Mouse (Mus musculus) intestine, embryonic 15.5 days (tissue): ENCODE data around the gene Ptprr. TPM values are rescaled to one million over a fixed set of nuclear protein-coding genes. Genes with fewer than 3 reads are reported as not detected.

Experiments used
- ATAC-seq: fragments of 200-750 bp; cut with Nextera tagmentation; 2 replicates; pipeline ENCODE4 v1.8.0; 2017; ENCODE audit warnings: moderate TSS enrichment, moderate library complexity
- H3K27ac ChIP-seq: fragments of 300-500 bp; sonication (generic); 2 replicates; pipeline ENCODE4 v1.5.1; 2015; ENCODE audit warnings: mild to moderate bottlenecking, inconsistent platforms
- H3K27me3 ChIP-seq: fragments of 300-500 bp; sonication (generic); replicated peaks from 2 replicates; pipeline ENCODE4 v1.6.1; 2015; ENCODE audit warnings: inconsistent platforms
- H3K36me3 ChIP-seq: fragments of 300-500 bp; sonication (generic); 2 replicates; pipeline ENCODE4 v1.6.1; 2015; ENCODE audit warnings: inconsistent platforms
- H3K4me1 ChIP-seq: fragments of 300-500 bp; sonication (generic); replicated peaks from 2 replicates; pipeline ENCODE4 v1.6.1; 2015; ENCODE audit warnings: inconsistent platforms
- H3K4me2 ChIP-seq: fragments of 300-500 bp; sonication (generic); replicated peaks from 2 replicates; pipeline ENCODE4 v1.6.1; 2015; ENCODE audit warnings: mild to moderate bottlenecking, inconsistent platforms
- H3K4me3 ChIP-seq: fragments of 300-500 bp; sonication (generic); replicated peaks from 2 replicates; pipeline ENCODE4 v1.5.1; 2015; ENCODE audit warnings: inconsistent platforms
- H3K9ac ChIP-seq: fragments of 300-500 bp; sonication (generic); 2 replicates; pipeline ENCODE4 v1.6.1; 2015; ENCODE audit warnings: inconsistent platforms
- H3K9me3 ChIP-seq: fragments of 300-500 bp; sonication (generic); 2 replicates; pipeline ENCODE4 v1.6.1; 2016; ENCODE audit warnings: inconsistent platforms
- WGBS: fragments of 180-500 bp; shearing (Covaris S2); methylation state at CpG from one replicate; pipeline ENCODE4 v1.1.7; 2015; 5-methylcytosine and 5-hydroxymethylcytosine counted together
- polyA plus RNA-seq: library from polyadenylated mRNA; unstranded; fragments of >200 nt; fragmentation: Nextera tagmentation; extraction: Ambion mirVana; gene quantifications from 2 replicates; pipeline ENCODE4 v1.2.1, GENCODE M21; 2015

Gene Ptprr
- polyA plus RNA-seq, 1 experiment from 2014 or later: 3.7 TPM

DNA sequence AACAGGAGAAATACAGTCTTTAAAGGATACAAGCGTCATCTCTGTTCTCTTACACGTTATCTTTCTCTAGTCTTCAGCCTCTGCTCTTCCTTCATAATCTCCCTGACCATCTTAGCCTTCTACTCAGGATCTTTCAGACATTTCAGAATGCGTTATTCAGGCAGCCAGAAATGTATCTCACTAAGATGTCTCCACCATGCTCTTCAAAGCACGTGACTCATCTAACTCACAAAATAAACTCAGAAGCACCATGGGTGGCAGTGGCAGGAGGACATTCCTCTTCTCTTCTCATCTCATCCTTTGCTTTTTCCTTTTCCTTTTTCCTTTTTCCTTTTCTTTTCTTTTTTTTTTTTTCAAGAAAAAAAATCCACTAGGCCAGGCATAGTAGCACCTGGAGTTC, 241.3 kb downstream of the Ptprr start:
- Histone ChIP-seq H3K27me3 (no peaks in the 10 kb centered on the region), H3K4me1 (peaks cover 8% of the 10 kb centered on the region; the same call in 1 of the 2 replicates), H3K9me3 (no peaks in the 10 kb centered on the region), H3K4me2 (no peak overlapping the region), H3K9ac (no peak overlapping the region), H3K36me3 (no peaks in the 10 kb centered on the region), H3K27ac (no peak overlapping the region), H3K4me3 (no peak overlapping the region)
- 74% methylated on average over 4 of the region's 4 CpGs for WGBS
- no peak for ATAC-seq

DNA sequence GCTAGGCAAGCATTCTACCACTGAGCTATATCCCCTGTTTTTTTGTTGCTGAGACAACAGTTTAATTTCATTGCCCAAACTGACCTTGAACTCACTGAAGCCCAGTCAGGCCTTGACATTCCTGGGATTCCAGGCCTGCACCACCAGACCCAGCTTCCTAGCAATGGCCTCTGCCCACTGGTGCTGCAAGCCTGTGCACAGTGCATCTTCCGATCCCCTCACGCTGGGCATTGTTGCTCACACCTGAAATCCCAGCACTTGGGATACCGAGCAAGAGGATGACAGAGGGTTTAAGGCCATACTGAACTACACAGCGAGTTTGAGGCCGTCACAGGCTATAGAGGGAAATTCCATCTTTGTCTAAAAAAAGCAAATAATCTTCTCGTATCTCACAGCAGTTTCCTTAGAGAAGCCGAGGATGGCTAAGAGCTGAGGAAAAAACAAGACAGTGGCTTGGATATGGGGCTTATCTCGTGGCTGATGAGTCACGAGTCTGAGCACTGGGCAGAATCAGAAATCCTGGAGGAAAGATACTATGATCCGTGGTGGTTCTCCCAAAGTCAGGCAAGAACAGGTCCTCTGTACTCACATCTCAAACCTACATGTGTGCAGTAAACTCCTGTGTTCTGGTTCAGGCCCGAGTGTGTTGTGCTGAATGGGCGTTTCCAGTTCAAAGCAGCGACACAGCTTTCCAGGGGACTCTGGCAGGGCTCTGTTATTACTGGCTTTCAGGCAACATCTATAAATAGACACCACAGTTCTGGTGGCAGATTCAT, 242.8 kb downstream of the Ptprr start:
- H3K4me2 ChIP-seq: no peak overlapping the region
- no peak overlapping the region for H3K9ac ChIP-seq
- no peak overlapping the region for H3K4me3 ChIP-seq
- WGBS: 49% methylated on average over 13 of the region's 13 CpGs
- H3K9me3 ChIP-seq: no peaks in the 10 kb centered on the region
- H3K27me3 ChIP-seq: no peaks in the 10 kb centered on the region
- H3K27ac ChIP-seq: no peak overlapping the region; the same call in 1 of the 2 replicates
- peak; percentile 44; the same call in 1 of the 2 replicates for ATAC-seq
- H3K36me3 ChIP-seq: no peaks in the 10 kb centered on the region
- peaks cover 10% of the 10 kb centered on the region; the same call in 1 of the 2 replicates for H3K4me1 ChIP-seq

DNA sequence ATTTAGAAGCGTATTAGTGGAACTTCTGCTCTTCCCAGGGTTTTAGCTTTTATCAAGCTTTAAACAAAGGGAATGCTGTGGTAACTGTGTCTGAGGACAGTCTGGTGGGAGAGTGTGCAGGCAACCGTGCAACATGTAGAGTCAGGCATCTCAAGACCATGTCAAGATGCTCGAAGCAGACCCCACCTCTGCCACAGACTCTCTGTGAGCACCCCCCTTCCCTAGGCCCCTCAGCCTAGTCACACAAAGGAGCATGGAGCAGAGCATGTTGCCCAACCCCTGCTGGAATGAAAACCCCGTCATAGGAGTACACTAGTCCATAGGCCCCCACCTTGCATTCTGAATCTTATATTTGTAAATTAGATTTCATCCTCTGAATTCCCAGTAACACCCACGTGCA, 243.5 kb downstream of the Ptprr start:
- Histone ChIP-seq H3K27me3 (no peaks in the 10 kb centered on the region), H3K9me3 (no peaks in the 10 kb centered on the region), H3K4me3 (no peak overlapping the region), H3K4me2 (no peak overlapping the region), H3K36me3 (no peaks in the 10 kb centered on the region), H3K9ac (no peak overlapping the region), H3K4me1 (peaks cover 10% of the 10 kb centered on the region; the same call in 1 of the 2 replicates), H3K27ac (0 out of 2 replicates have a peak overlapping the region, but pooled peaks have one; percentile 2)
- 64% methylated on average over 5 of the region's 5 CpGs for WGBS
- no peak for ATAC-seq

DNA sequence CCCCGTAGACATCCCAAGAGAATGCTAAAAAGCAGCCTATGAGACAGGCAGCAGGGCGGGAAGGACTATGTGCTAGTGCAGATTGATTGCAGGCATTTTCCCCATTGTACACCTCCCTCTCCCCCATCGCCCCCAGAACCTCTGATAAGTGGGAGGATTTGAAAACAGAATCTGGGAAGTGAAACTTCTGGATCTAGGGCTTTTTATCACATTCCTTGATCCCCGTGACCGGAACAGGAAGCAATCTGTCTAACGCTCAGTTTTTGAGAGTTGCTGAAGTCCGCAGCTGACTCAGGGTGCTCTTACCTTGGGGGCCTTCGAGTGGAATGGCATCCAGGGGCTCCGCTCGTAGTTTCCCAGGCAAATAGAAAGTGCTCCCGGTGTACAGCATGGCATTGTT, 246.5 kb downstream of the Ptprr start:
- no peak overlapping the region for H3K4me3 ChIP-seq
- H3K36me3 ChIP-seq: no peaks in the 10 kb centered on the region
- peaks cover 15% of the 10 kb centered on the region; the same call in 1 of the 2 replicates for H3K4me1 ChIP-seq
- H3K27me3 ChIP-seq: no peaks in the 10 kb centered on the region
- H3K27ac ChIP-seq: no peak overlapping the region
- 68% methylated on average over 11 of the region's 11 CpGs for WGBS
- no peak overlapping the region for H3K9ac ChIP-seq
- no peaks in the 10 kb centered on the region for H3K9me3 ChIP-seq
- H3K4me2 ChIP-seq: no peak overlapping the region
- no peak for ATAC-seq

DNA sequence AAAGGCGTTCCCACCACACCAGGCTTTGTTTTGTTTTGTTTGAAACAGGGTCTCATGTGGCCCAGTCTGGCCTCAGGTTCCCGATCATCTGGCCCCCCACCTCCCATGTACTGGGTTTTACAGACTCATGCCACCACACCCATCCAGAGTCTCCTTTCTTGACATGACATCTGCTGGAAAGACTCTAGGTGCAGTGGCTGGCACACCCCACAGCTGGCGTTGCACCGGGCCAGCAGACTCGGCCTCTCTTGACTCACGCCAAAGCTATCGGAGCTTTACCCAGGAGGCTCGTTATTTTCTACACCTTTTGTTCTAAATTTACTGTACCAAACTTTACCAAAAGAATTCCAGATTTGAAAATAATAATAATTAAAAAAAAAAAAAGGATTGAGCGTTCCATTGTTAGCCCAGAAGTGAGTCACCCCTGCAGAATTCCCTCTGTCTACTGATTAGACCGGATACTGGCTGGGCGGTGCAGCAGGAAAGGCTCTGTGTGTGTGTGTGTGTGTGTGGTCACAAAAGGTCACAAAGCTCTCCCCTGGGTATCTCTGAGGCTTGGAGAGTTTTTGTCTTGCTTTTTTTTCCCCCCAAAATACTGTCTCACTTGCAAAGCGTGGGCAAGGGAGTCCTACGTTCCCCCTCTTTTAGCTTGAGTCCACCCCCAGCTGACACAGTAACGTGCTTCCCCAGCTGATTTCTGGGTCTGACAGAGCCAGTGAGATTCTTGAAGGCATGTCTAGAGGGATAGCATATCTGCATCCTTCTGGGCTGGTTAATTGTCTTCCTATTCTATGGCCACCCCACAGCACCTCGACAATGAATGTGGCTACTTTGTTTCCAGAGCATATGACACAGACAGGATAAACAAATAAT, 248.8 kb downstream of the Ptprr start:
- H3K27ac ChIP-seq: 0 out of 2 replicates have a peak overlapping the region, but pooled peaks have one; percentile 32
- no peaks in the 10 kb centered on the region for H3K27me3 ChIP-seq
- 72% methylated on average over 15 of the region's 15 CpGs for WGBS
- H3K4me1 ChIP-seq: peaks cover 7% of the 10 kb centered on the region; the same call in 1 of the 2 replicates
- H3K36me3 ChIP-seq: no peaks in the 10 kb centered on the region
- peak; percentile 79 for ATAC-seq
- no peaks in the 10 kb centered on the region for H3K9me3 ChIP-seq
- no peak overlapping the region for H3K4me3 ChIP-seq
- H3K4me2 ChIP-seq: 0 out of 2 replicates have a peak overlapping the region, but pooled peaks have one; percentile 6
- H3K9ac ChIP-seq: no peak overlapping the region

DNA sequence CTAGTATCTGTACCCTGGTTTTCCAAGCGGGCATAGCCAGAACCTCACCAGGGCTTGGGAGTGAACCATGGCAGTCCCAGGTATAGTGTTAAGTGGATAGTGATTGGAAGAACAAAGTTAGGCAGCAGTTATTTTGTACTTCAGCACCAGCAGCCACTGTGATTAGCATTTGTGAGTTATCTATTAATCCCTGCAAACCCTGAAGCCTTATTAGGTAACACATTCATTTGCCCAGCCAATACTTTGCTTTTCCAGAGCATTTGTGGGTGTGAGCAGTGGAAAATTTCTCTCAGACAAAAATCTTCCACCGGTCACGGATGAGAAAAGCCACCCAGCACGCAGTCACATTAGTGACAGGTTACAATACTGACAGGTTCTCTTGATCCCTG, 249.4 kb downstream of the Ptprr start:
- Histone ChIP-seq H3K36me3 (no peaks in the 10 kb centered on the region), H3K9ac (no peak overlapping the region), H3K4me1 (peaks cover 7% of the 10 kb centered on the region; the same call in 1 of the 2 replicates), H3K4me2 (0 out of 2 replicates have a peak overlapping the region, but pooled peaks have one; percentile 6), H3K9me3 (no peaks in the 10 kb centered on the region), H3K27ac (0 out of 2 replicates have a peak overlapping the region, but pooled peaks have one; percentile 32), H3K4me3 (no peak overlapping the region), H3K27me3 (no peaks in the 10 kb centered on the region)
- peak; percentile 64 for ATAC-seq
- 56% methylated on average over 4 of the region's 4 CpGs for WGBS

DNA sequence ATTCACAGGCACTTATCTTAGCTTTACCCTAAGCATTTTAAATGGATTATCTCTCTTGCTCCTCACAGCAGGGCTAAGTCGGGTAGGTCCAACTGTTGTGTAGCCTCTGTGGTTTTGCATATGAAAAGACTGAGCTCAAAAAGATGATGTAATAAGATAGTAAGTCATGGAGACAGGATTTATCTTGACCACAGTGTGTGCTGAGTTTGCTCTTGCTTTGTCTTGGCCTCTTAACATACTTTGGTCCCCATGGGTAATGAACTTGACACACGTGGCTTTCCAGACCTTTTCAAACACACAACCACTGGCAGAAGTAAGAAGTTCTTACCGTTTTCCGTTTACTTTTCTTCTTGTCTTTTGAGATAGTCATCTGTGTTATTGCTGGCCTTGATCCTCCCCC, 250.3 kb downstream of the Ptprr start:
- no peak for ATAC-seq
- peaks cover 7% of the 10 kb centered on the region; the same call in 1 of the 2 replicates for H3K4me1 ChIP-seq
- no peak overlapping the region for H3K9ac ChIP-seq
- H3K9me3 ChIP-seq: no peaks in the 10 kb centered on the region
- H3K4me2 ChIP-seq: no peak overlapping the region
- H3K27me3 ChIP-seq: no peaks in the 10 kb centered on the region
- 32% methylated on average over 4 of the region's 4 CpGs for WGBS
- no peak overlapping the region for H3K4me3 ChIP-seq
- H3K27ac ChIP-seq: no peak overlapping the region
- no peaks in the 10 kb centered on the region for H3K36me3 ChIP-seq

DNA sequence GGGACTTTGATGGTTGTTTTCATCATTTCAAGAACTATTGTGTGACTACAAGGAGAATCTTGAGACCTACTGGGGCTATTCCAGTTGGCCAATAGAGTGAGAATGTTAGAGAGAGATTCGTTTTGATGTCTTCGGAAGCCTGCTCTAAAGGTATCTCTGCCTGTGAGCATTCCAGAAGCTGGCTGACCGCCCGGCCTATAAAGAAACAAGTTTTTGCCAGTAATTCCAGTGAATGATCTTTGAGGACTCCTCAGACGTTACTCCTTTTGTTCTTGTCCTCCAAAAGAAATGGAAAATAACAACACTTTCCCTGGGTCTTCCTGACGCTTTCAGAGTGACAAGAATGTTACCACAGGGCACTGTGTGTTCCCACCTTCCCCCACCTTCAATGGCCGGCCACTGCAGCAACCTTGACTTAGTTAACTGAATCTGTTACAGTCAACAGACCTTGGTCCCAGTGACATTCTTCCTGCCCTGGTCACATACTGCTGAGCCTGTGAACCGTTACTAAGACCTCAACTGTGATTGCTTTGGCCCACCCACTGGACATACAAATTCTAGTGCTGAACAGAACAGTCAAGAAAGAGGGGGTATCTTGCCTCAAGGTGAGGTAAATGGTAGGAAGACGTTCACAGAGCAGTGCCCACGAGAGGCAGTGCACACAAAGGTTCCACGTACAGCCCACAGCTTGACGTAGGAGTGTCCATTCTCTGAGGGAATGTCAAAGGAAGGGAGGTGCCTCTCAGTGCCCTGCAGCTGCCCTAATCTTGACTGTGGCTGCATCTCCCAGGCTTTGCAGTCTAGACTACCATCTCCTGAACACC, 252.8 kb downstream of the Ptprr start:
- Histone ChIP-seq H3K4me1 (peaks cover 5% of the 10 kb centered on the region; the same call in 1 of the 2 replicates), H3K4me3 (no peak overlapping the region), H3K27ac (0 out of 2 replicates have a peak overlapping the region, but pooled peaks have one; percentile 22), H3K9me3 (no peaks in the 10 kb centered on the region), H3K4me2 (no peak overlapping the region), H3K36me3 (no peaks in the 10 kb centered on the region), H3K27me3 (no peaks in the 10 kb centered on the region), H3K9ac (no peak overlapping the region)
- no peak for ATAC-seq
- 71% methylated on average over 12 of the region's 12 CpGs for WGBS

DNA sequence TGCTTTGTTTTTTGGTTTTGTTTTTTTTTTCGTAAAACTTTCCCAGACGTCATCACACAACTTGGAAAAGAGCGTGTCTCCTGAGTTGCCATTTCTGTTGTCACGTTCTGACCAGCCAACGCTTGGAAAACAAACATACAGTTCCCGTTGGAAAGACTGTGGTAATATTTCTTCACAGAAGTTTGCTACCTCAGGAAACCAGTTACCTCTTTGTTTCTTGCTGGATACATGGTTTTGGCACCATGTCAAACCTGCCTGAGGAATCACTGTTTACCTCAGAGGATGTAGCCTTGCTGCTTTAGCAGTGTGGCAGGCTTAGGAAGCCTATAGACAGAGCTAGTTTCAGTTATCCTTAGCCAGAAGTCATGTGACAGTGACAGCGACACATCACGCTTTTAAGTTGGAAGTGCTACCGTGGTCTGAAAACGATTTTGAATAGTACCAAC, 253.5 kb downstream of the Ptprr start:
- no peak overlapping the region for H3K27ac ChIP-seq

DNA sequence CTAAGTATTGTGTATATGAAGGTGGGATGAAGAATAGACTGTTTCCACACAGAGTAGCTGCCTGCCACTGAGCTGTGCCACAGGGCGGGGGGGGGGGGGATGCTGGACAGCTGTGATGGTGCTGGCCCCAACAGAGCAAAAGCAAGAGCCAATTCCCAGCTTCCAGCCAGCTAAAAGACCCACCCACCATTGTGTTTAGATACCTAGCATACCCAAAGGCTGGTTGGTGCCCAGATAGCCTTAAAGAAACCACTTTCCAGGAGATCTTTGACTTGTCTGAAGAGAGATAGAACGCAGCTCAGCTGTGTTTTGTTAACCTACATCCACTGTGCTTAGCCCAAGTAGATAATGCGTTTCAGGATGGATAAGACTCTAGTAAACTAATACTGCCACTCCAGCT, 254.1 kb downstream of the Ptprr start:
- H3K4me2 ChIP-seq: no peak overlapping the region
- no peak overlapping the region for H3K27ac ChIP-seq
- no peaks in the 10 kb centered on the region for H3K36me3 ChIP-seq
- 47% methylated on average over 3 of the region's 3 CpGs for WGBS
- no peak overlapping the region for H3K9ac ChIP-seq
- ATAC-seq: no peak
- H3K27me3 ChIP-seq: no peaks in the 10 kb centered on the region
- peaks cover 5% of the 10 kb centered on the region; the same call in 1 of the 2 replicates for H3K4me1 ChIP-seq
- H3K4me3 ChIP-seq: no peak overlapping the region
- no peaks in the 10 kb centered on the region for H3K9me3 ChIP-seq

More for the DNA sequence above, 253.5 kb downstream of the Ptprr start:
- 73% methylated on average over 10 of the region's 10 CpGs for WGBS
- no peaks in the 10 kb centered on the region for H3K27me3 ChIP-seq
- H3K4me2 ChIP-seq: no peak overlapping the region
- H3K4me1 ChIP-seq: peaks cover 5% of the 10 kb centered on the region; the same call in 1 of the 2 replicates
- H3K9ac ChIP-seq: no peak overlapping the region
- H3K36me3 ChIP-seq: no peaks in the 10 kb centered on the region
- no peaks in the 10 kb centered on the region for H3K9me3 ChIP-seq
- ATAC-seq: no peak
- no peak overlapping the region for H3K4me3 ChIP-seq

DNA sequence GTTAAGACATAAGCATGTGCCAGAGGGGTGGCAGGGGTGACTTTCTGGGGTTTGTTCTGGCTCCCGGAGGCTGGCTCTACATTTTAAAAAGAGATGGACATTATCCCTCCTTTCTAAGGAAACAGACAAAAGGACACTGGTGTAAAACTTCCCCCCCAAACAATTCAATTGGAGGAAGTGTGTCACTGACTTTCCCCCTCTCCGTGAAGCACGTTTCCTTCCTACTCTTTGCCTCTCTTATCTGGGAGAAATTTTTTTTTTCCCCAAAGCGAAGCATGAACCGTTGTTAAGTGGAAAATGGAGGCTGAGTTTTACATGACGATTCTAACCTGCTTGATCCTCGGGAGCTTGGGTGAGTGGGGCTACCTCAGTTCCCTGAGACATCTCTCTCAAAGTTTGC, 257.3 kb downstream of the Ptprr start, which contains the start of gene Ptprb:
Gene Ptprb, plus strand, starts transcription at position 244 of the 400 bp plus-strand sequence.
- H3K36me3 ChIP-seq: no peaks in the 10 kb centered on the region
- no peaks in the 10 kb centered on the region for H3K4me1 ChIP-seq
- WGBS: 57% methylated on average over 7 of the region's 7 CpGs
- no peak within 1 kb of the TSS for H3K9ac ChIP-seq
- H3K27me3 ChIP-seq: no peaks in the 10 kb centered on the region
- no peak for ATAC-seq
- H3K9me3 ChIP-seq: no peaks in the 10 kb centered on the region
- no peak within 1 kb of the TSS for H3K4me2 ChIP-seq
- no peak within 1 kb of the TSS for H3K27ac ChIP-seq
- H3K4me3 ChIP-seq: 0 out of 2 replicates have a peak within 1 kb of the TSS, but pooled peaks have one; percentile 9
